Mouse (Mus musculus) heart, postnatal 10 days (tissue): Measurements from ENCODE around the gene Cog1. TPM values are rescaled to one million over a fixed set of nuclear protein-coding genes. Genes with fewer than 3 reads are reported as not detected.

ENCODE experiments used
- DNase-seq, 2 experiments: peaks; one replicate each; pipeline ENCODE4 v3.0.0; 2021
- intact Hi-C: fragments of 180-260 bp; cut with DNase I; formaldehyde crosslinking; loops from one replicate; pipeline ENCODE4 v1.15.1; 2025
- total RNA-seq, 2 experiments: library from RNA; stranded (reverse); gene quantifications; 2 replicates each; pipeline ENCODE4 v1.2.3; 2021

Gene Cog1
- total RNA-seq, 2 experiments from 2014 or later: 17.1 to 18.1 TPM

DNA sequence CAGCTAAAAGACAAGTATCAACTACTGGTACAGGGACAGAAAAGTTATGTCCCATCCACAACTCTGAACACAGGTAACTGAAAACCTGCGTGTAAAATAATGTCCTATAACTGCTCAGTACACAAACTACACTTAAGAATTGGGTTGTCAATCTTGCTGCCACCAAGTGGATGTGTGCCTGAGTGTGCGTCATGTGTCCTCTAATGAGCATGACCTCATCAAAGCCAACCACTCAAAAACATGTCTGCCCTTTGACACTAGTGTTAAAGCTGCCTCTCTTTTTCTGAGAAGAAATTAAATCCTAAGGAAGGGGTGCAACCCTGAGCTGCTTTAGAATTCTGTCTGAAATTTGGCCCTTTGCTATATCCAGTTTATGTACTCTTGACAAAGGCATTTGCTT lies 15.3 kb downstream of the Cog1 start:
- DNase-seq: no peak
- intact Hi-C loops: no loop called here

DNA sequence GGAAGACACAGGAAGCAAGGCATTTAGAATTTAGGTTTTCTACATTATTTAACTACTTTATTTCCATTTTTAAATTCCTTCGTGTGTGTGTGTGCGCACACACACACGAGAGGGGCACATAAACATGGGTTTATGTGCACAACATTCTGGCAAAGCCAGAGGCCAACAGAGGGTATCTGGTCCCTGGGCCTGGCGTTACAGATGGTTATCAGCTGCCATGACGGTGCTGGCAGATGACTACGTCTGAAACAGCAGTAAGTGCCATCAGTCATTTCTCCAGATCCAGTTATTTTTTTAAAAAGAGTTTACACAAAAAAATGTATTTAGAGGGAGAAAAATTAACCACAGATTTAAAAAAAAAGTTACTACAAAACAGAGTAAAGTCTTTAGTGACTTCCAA lies 17.2 kb downstream of the Cog1 start:
- DNase-seq: no peak
- intact Hi-C loops: no loop called here

- DNase-seq: no peak
- intact Hi-C loops: no loop called here
Observed at GRCm38 (mm10) chr11:113666648-113667047, 17.7 kb downstream of the Cog1 start.

- intact Hi-C loops: no loop called here
- DNase-seq: no peak
Observed at GRCm38 (mm10) chr11:113667122-113667521, 18.2 kb downstream of the Cog1 start.

DNA sequence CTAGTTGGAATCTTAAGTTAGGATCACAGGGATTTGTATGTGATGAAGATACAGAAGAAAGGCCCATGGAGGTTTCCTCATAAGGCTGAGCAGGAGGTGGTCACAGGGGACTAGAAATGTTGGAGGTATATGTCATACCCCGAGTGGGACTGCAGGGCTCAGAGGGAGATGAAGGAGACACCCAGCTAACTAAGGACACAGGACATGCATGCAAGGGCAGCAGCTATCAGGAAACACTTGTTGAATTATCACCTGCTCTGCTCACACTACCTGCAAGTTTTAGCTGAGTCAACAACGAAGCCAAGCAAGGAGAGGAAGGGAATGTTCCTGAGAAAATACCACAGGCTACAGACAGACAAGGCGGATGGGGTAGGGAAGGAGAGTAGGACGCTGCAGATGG lies 18.7 kb downstream of the Cog1 start:
- DNase-seq: no peak
- intact Hi-C loops: no loop called here

GRCm38 (mm10) chr11:113668857-113669256 lies 19.9 kb downstream of the Cog1 start:
- intact Hi-C loops: no loop called here
- DNase-seq: no peak

DNA sequence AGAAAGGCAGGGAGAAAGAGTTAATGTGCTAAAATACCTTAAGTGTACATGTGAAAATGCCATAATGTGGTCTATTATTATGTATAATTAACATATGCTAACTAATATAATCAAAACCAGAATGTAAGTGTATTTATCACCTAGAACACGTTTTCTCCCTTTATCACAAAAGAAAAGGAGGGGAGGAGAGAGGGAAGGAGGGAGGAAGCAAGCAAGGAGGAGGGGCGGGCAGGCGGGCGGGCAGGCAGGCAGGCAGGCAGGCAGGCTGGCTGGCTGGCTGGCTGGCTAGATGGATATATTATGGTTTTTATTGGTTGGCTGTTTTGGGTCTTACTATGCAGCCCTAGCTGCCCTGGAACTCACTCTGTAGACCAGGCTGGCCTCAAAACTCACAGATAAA lies 20.7 kb downstream of the Cog1 start:
- DNase-seq: no peak
- intact Hi-C loops: no loop called here

DNA sequence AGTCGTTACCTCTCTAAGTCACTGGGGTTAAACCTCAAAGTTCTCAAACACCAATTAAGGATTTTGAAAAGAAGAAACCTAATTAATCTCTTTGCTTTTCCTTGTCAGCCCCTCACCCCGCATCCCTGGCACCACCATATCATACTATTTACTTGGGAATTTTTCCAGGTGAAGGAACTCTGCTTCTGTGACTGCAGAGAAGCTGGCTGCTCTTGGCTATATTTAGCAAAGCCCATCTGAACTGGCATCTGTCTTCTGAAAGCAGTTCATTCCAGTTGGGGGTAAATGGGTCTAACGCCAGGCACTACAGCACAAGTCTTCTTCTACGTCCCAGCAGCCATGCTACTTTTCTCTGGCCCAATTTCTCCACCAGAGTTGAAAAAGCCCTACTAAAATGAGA lies 24.6 kb downstream of the Cog1 start:
- intact Hi-C loops: no loop called here
- DNase-seq: peak; percentile 28 to 30

DNA sequence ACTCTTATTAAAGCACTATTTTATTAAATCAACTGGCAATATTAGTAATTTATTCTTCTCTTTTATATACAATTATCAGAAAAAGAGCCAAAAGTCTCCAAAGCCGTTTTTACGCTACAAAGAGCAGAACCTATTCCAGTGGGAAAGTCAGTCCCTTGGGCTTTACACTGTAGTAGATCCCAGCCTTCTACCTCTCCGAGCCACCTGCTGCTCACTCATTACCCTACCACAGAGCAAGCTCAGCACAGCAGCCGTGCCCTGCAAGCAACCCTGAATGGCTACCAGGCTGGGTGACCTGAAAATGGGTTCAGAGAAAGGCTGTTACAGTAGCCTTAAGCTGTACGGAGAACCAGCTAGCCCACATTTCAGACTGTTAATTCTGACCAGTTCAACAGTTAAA lies 25.6 kb downstream of the Cog1 start:
- intact Hi-C loops: no loop called here
- DNase-seq: no peak

- intact Hi-C loops: no loop called here
- DNase-seq: no peak
Observed at GRCm38 (mm10) chr11:113676847-113677246, 27.9 kb downstream of the Cog1 start.

GRCm38 (mm10) chr11:113677378-113677777 lies 28.4 kb downstream of the Cog1 start:
- intact Hi-C loops: no loop called here

DNA sequence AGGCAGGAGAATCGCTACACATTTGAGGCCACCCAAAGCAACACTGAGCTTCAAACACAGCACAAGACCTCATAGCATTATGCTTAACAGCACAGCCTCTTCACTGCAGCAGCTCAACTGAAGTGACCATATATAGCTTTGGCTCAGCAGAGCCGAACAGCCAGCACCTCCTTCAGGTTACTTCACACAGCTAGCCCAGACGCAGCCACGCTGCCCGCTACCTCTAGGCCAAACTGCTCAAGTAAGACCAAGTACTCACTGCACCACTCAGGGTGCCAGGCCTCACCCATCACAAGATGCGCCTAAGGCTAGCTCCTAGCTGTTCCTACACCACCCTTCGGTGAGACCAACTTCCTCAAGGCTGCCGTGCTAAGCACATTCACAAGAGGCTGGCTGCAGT lies 29.4 kb downstream of the Cog1 start:
- peak in 1 of 2 experiments; percentile 30 for DNase-seq
- intact Hi-C loops: no loop called here

More at GRCm38 (mm10) chr11:113677378-113677777, 28.4 kb downstream of the Cog1 start:
- DNase-seq: no peak

GRCm38 (mm10) chr11:113680954-113681353 lies 32.0 kb downstream of the Cog1 start:
- DNase-seq: no peak
- intact Hi-C loops: no loop called here

GRCm38 (mm10) chr11:113681979-113682378 lies 33.0 kb downstream of the Cog1 start:
- intact Hi-C loops: loop anchor here (2.0 kb wide), 1 partner anchor 33 kb away; the partner anchor contains the start of gene Cog1
- DNase-seq: no peak

- DNase-seq: peak; percentile 58 to 66
- intact Hi-C loops: loop anchor here (2.0 kb wide), 1 partner anchor 34 kb away; the partner anchor contains the start of gene Cog1
Observed at GRCm38 (mm10) chr11:113682897-113683626, 34.1 kb downstream of the Cog1 start.

DNA sequence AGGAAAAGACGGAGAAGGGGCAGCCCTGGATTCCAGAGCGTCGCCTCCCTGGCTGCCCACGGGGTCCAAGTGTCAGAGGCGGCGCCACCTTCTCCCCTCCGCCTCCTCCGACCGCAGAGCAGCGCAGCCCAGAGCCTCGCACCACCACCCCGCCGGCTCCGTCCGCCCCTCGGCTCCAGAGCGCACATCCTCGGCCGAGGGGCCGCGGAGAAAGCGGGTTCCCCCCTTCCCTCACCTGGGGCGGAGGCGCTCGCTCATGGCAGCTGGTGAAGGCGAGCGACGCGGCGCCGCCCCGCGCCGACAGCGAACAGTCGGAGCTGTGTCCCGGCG lies 34.6 kb downstream of the Cog1 start:
- no peak for DNase-seq

DNA sequence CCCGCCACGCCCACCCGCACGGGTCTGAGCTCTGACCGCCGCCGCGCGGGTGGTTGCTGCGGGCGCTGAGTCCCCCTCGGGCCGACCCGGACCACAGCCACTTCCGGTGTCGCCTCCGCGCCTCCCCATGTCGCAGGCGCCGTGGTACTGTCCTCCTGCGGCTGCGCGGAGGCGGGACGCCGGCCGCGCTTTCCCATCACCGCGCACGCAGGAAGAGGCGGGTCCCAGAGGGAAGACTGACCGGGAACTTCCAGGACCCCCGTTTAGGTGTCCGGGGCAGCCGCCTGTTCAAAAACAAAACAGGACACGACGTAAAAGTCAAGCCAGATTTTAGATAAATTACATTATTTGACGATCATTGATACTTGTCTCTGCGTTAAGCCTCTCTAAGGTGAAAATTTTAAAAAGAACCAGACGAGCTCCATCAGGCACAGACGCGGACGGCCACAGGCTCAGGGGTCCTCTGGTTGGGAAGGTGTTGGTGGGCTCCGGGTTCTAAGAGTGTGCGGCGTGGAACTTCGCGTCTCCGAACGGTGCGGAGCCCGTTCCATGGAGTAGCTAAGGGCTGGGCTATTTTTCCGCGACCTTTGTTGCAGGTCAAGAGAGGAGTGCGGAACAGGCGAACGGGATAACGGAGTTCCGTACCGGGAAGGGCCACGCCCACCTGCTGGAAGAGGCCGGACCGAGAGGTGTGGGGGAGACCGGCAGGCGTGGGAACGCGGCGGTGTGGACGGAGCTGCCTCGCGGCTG lies 35.2 kb downstream of the Cog1 start, which contains the start of the genes Fam104a and D11Wsu47e:
TSS of gene Fam104a (minus strand) at position 199 of the 750 bp plus-strand sequence.
TSS of gene D11Wsu47e (plus strand) at position 456 of the 750 bp plus-strand sequence.
- intact Hi-C loops: loop anchor here (2.0 kb wide), 1 partner anchor 35 kb away; the partner anchor contains the start of gene Cog1
- peak; percentile 97 to 98 for DNase-seq

More for the DNA sequence above, 34.6 kb downstream of the Cog1 start:
- intact Hi-C loops: loop anchor here (2.0 kb wide), 1 partner anchor 35 kb away; the partner anchor contains the start of gene Cog1

DNA sequence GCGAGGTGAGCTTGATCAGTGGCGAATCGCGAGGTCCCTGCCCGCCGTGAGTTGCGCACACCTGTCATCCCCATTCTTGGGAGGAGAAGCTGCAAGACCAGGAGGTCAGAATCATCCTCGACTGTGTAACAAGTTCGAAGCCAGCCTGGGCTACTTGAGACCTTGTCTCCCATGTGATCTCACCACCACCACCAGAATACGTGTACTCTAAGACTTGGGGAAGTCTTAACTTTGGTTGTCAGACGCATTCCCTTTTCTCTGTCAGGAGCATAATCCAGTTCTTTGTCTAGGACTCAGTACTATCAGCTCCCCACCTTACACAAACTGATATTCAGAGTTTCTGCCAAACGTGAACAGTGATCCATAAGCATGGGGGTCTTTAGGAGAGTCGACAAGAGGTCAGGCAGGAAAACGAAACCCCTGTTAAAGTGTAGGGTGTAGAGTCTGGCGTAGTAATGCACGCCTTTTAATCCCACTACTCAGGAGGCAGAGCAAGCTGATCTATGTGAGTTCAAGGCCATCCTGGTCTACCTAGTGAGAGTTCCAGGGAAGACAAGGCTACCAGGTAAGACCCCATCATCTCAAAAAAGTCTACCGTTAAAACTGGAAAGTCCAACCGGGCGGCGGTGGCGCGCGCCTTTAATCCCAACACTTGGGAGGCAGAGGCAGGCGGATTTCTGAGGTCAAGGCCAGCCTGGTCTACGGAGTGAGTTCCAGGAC lies 35.9 kb downstream of the Cog1 start:
- intact Hi-C loops: no loop called here
- DNase-seq: no peak

- no peak for DNase-seq
- intact Hi-C loops: no loop called here
Observed at GRCm38 (mm10) chr11:113687031-113687430, 38.1 kb downstream of the Cog1 start.

DNA sequence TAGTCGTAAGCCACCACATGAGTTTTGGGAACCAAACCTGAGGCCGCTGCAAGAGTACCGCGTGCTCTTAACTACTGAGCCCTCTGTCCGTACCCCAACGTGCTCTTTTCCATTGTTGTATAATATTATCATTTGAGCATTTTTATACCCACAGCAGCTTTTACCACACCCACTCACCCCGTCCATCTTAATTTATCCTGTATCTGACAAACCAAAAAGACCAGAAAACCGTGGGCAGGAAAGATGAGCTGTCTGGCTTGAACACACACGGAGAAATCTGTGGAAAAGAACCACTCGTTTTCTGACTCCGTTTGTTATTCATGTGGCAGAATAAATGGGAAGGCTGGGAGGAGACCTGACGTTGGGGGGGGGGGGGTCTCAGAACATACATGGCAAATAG lies 41.5 kb downstream of the Cog1 start:
- DNase-seq: no peak
- intact Hi-C loops: no loop called here

DNA sequence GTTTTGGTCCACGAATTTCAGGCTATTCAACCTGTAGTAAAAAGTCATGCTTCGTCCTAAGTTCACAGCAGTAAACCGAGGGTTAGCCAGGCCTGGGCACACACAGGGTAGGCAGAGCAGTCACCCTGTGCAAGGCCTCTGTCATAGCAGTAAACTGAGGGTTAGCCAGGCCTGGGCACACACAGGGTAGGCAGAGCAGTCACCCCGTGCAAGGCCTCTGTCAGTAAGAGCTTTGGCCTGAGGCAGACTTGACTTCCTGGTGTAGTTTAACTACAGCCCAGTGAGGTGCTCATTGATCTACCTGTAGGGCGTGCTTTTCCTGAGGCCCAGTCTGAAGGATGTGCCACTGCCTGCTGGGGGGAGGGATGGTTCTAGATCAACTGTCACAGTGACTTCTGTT lies 42.3 kb downstream of the Cog1 start:
- intact Hi-C loops: no loop called here
- no peak for DNase-seq
